Mouse (Mus musculus): ENCODE results near the gene Gfi1b. TPM values are rescaled to one million over a fixed set of nuclear protein-coding genes. Genes with fewer than 3 reads are reported as not detected.

Gene Gfi1b
- total RNA-seq (2023) = not detected

GRCm38 (mm10) chr2:28621664-28622171, at the start of gene Gfi1b:
Gene Gfi1b, minus strand, starts transcription at chr2:28621982.

GRCm38 (mm10) chr2:28640461-28641424, 19.0 kb upstream of the Gfi1b start, which contains the start of gene Tsc1:
Gene Tsc1, plus strand, starts transcription at chr2:28641228.

GRCm38 (mm10) chr2:28583651-28584050, 38.1 kb downstream of the Gfi1b start, which contains the start of gene Gtf3c5:
Gene Gtf3c5, minus strand, starts transcription at chr2:28583751.

GRCm38 (mm10) chr2:28563303-28563702, 58.5 kb downstream of the Gfi1b start, which contains the start of gene Cel:
Gene Cel, minus strand, starts transcription at chr2:28563403.

Other genes starting within 250 kb of the Gfi1b start
- gene Ppp1r26, start 175.2 kb downstream of the Gfi1b start, total RNA-seq (2023) = not detected
- not detected for gene 1700007K13Rik, start 155.7 kb downstream of the Gfi1b start, total RNA-seq (2023)
- 18.4 TPM for gene Mrps2, start 153.9 kb downstream of the Gfi1b start, total RNA-seq (2023)
- gene Gbgt1, start 125.1 kb downstream of the Gfi1b start, total RNA-seq (2023) = not detected
- not detected for gene Gm10134, start 115.9 kb downstream of the Gfi1b start, total RNA-seq (2023)
- gene Ralgds, start 108.9 kb downstream of the Gfi1b start, total RNA-seq (2023) = 58.4 TPM
- 1.3 TPM for gene Cel, start 58.6 kb downstream of the Gfi1b start, total RNA-seq (2023)
- gene Gtf3c5, start 38.2 kb downstream of the Gfi1b start, total RNA-seq (2023) = 29.4 TPM
- 54.6 TPM for gene Tsc1, start 19.2 kb upstream of the Gfi1b start, total RNA-seq (2023)
- not detected for gene Spaca9, start 77.7 kb upstream of the Gfi1b start, total RNA-seq (2023)
- 0.50 TPM for gene Ak8, start 78.2 kb upstream of the Gfi1b start, total RNA-seq (2023)
- 11.6 TPM for gene Gtf3c4, start 218.4 kb upstream of the Gfi1b start, total RNA-seq (2023)
- gene Ddx31, start 218.4 kb upstream of the Gfi1b start, total RNA-seq (2023) = 23.3 TPM